Mouse (Mus musculus) testis, adult 2 months (tissue): ENCODE data around the gene Rbmxl2.

Experiments
- CTCF ChIP-seq: fragments of 200-500 bp; IDR thresholded peaks from 2 replicates; pipeline ENCODE4 v1.5.1; 2012; ENCODE audit warnings: low read depth, mild to moderate bottlenecking, inconsistent platforms, low read length, moderate library complexity; ENCODE audit not compliant: control insufficient read depth, insufficient read depth, insufficient replicate concordance
- POLR2A ChIP-seq: fragments of 200-500 bp; IDR thresholded peaks from 2 replicates; pipeline ENCODE4 v1.6.1; 2012; ENCODE audit warnings: low read depth, mild to moderate bottlenecking, inconsistent platforms, low read length, moderate library complexity; ENCODE audit not compliant: control insufficient read depth

DNA sequence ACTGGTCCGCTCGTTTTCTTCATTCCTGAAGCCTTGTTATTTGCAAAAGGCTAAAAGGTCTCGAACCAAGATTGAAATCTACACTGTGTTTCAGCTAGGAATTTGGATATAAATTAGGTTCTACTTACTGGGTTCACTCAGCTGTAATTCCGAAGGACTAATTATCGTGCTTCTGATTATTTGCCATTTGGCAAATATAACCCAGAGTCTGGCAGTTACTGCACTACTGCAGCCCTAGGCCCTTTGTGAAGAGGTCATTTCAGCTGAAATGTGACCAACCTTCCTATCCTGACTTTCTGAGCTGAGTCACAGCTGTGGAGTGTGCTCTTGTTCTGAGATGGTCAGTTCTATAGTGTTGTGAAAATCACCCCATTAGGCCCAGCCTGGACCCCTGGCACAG, 50.7 kb downstream of the Rbmxl2 start:
- no peak for TF ChIP-seq CTCF
- TF ChIP-seq POLR2A: no peak
